Mouse (Mus musculus) gastrocnemius, postnatal 25 days (tissue): ENCODE measurements around the gene Tmem89. TPM values are rescaled to one million over a fixed set of nuclear protein-coding genes. Genes with fewer than 3 reads are reported as not detected.

Experiments used
- total RNA-seq, 2 experiments: library from RNA; stranded (reverse); gene quantifications; 1 replicate in 1 of 2; 2 replicates in 1 of 2; pipeline ENCODE4 v1.2.3; 2021

Gene Tmem89
- total RNA-seq, 2 experiments from 2014 or later, result not detected

Other genes with a start within 250 kb of the Tmem89 start
- gene Prkar2a, start 225.3 kb upstream of the Tmem89 start, total RNA-seq, result 100 to 1,000 TPM; 122 to 134 TPM
- 10 to 100 TPM; 14.6 to 17.8 TPM for gene Ip6k2, start 130.8 kb upstream of the Tmem89 start, total RNA-seq
- gene Nckipsd, start 106.3 kb upstream of the Tmem89 start, total RNA-seq, result 1 to 10 TPM; 3.8 TPM
- gene Celsr3, start 88.3 kb upstream of the Tmem89 start, total RNA-seq, result under 1 TPM in 1 of 2 experiments, not detected in 1; 0.03 TPM
- 10 to 100 TPM; 12.0 to 16.7 TPM for gene Slc26a6, start 61.3 kb upstream of the Tmem89 start, total RNA-seq
- gene Uqcrc1, start 22.0 kb downstream of the Tmem89 start, total RNA-seq, result 1,000 to 10,000 TPM; 1,091 to 1,107 TPM
- 1 to 10 TPM; 1.6 to 3.5 TPM for gene Col7a1, start 39.0 kb downstream of the Tmem89 start, total RNA-seq
- gene Ucn2, start 71.4 kb downstream of the Tmem89 start, total RNA-seq, result under 1 TPM; 0.23 to 0.24 TPM
- gene Pfkfb4, start 77.2 kb downstream of the Tmem89 start, total RNA-seq, result 10 to 100 TPM; 20.4 to 32.4 TPM
- 10 to 100 TPM; 12.9 to 21.6 TPM for gene Shisa5, start 123.9 kb downstream of the Tmem89 start, total RNA-seq
- gene Trex1, start 145.1 kb downstream of the Tmem89 start, total RNA-seq, result 10 to 100 TPM in 1 of 2 experiments, 1 to 10 TPM in 1; 9.7 to 10.5 TPM
- 1 to 10 TPM; 7.9 to 8.4 TPM for gene Atrip, start 159.5 kb downstream of the Tmem89 start, total RNA-seq
- 1 to 10 TPM; 6.9 to 7.5 TPM for gene Ccdc51, start 167.9 kb downstream of the Tmem89 start, total RNA-seq
- gene Tma7, start 168.0 kb downstream of the Tmem89 start, total RNA-seq, result 100 to 1,000 TPM; 238 to 253 TPM
- 1 to 10 TPM; 1.0 to 1.7 TPM for gene Plxnb1, start 180.8 kb downstream of the Tmem89 start, total RNA-seq
- gene Fbxw21, start 247.4 kb downstream of the Tmem89 start, total RNA-seq, result not detected